Mouse (Mus musculus) thymus, adult 2 months (tissue): ENCODE measurements around the gene Dnase2b.

Source experiments
- CTCF ChIP-seq: fragments of 200-500 bp; IDR thresholded peaks from 2 replicates; pipeline ENCODE4 v1.5.1; 2012; ENCODE audit warnings: mild to moderate bottlenecking, control low read depth, low read length, moderate library complexity, borderline replicate concordance; ENCODE audit not compliant: control insufficient read depth, poor library complexity, insufficient read depth; ENCODE audit errors: extremely low read depth
- POLR2A ChIP-seq: fragments of 200-500 bp; IDR thresholded peaks from 2 replicates; pipeline ENCODE4 v1.6.1; 2012; ENCODE audit warnings: mild to moderate bottlenecking, low read length, control low read depth, moderate library complexity; ENCODE audit not compliant: control insufficient read depth, poor library complexity, insufficient read depth; ENCODE audit errors: extremely low read depth

DNA sequence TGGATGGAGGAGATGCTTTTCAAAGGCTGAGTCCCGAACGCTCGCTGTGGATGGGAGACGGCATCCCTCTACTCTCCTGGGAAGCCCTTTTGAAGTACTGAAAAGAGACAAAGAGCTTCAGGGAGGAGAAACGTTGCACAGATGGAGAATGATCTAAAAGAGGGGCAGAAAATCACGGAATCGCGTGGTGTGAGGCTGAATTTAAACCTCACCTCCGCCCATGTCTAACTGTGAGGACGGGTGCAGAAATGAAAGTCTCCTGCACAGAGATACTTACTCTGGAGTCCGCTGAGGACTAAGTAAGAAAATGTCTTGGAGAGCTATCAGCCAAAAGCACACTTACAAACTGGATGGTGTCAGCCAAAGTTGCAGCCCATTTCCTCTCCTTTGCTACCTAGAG lies 6.6 kb upstream of the Dnase2b start:
- TF ChIP-seq POLR2A (no peak), CTCF (no peak)
